Mouse (Mus musculus) v-Abl transformed pro-B cells (cell line): ENCODE data around the gene Krtdap.
"Not testable (repeated sequence)": the region's sequence is repeated elsewhere in the genome, so short reads cannot be mapped to it uniquely, and the experiment has no call there.

Source experiments
- in situ Hi-C, 2 experiments: fragments of 400-800 bp; cut with MboI; formaldehyde crosslinking; loops; one replicate each; pipeline ENCODE4 v1.15.1; 2025; ENCODE audit not compliant: unreplicated experiment in 2 of 2

Gene Krtdap

GRCm38 (mm10) chr7:30787377-30788022, at the start of gene Krtdap:
Krtdap (plus strand) TSS chr7:30787896.
- in situ Hi-C loops, result no loop called here

GRCm38 (mm10) chr7:30742570-30742969, 45.1 kb upstream of the Krtdap start:
- in situ Hi-C loops, result not testable (repeated sequence)

GRCm38 (mm10) chr7:30743617-30744016, 44.1 kb upstream of the Krtdap start, which contains the start of gene Gapdhs:
Gapdhs (minus strand) TSS chr7:30743681.
- in situ Hi-C loops, result not testable (repeated sequence)

DNA sequence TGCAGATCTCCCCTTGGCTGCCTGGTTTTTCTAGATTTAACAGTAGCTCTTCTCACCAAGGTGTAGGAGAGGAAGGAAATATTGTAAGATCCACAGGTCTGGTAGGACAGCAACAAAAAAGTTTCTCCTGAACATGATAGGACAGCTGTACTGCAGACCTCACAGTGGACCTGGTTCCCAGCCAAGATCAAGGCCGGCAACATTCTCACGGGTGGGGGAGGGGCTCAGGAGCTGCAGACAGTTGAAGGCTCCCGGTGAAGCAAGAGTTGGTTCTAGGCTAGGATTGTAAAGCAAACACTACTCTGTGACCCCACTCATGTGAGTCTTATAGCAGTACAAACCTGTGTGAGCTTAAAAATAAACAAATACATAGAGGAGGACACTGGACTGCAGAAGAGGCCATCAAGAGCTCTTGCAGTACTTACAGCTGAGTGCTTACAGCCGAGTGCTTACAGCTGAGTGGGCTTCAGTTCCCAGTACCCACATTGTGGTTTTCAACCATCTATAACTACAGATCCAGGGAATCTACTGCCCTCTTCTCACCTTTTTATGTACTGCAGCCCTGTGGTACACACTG, 43.6 kb upstream of the Krtdap start:
- in situ Hi-C loops, result no loop called here

GRCm38 (mm10) chr7:30747525-30748204, 40.0 kb upstream of the Krtdap start:
- in situ Hi-C loops, result no loop called here

- in situ Hi-C loops, result loop anchor here in 1 of 2 experiments (25.0 kb wide), 1 partner anchor 88 kb away; the partner anchor contains the start of genes Haus5, Pmis2 and Rbm42
These were observed 37.7 kb upstream of the Krtdap start for GRCm38 (mm10) chr7:30749824-30750606.

GRCm38 (mm10) chr7:30751086-30751669, 36.5 kb upstream of the Krtdap start, which contains the start of gene Sbsn:
Sbsn (plus strand) TSS chr7:30751471.
- in situ Hi-C loops, result loop anchor here in 1 of 2 experiments (25.0 kb wide), 1 partner anchor 89 kb away; the partner anchor contains the start of genes Haus5, Pmis2 and Rbm42

DNA sequence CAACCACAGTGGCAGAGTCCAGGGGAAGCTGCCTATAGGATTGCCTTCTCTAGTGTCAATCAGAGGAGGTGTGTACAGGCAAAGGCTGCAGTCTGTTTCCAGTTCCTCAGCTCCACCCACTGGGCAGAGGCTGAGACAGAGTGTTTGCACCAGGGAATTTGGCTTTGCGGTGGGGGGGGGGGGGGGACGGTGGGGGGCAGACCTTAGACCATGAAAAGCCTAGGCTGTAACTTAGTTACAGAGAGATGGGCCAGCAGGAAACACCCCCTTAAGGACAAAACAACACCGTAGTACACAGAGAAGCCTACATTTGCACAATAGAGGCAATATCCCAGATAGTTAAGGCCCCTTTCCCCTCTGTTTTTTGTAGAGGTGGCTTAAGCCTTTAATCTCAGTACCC, 30.7 kb upstream of the Krtdap start:
- in situ Hi-C loops, result loop anchor here in 1 of 2 experiments (25.0 kb wide), 1 partner anchor 95 kb away; the partner anchor contains the start of genes Haus5, Pmis2 and Rbm42

DNA sequence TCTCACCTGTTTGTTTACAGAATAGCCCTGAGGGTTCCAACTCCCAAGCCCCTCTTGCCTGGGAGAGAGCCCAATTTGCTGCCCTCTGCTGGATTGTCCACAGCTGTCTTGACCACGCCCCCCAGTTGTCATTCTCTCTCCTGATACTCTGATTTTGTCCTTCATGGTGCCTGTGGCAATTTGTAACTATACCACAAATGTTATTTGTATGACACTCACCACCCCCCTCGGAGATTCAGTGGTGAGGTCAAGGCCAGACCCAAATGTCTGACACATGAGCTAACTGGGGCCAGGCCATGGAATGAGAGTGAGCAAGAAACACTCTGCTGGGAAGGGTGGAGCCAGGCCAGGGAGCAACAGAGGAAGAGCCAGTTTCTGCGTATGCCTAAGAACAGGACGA, 28.8 kb upstream of the Krtdap start:
- in situ Hi-C loops, result loop anchor here in 1 of 2 experiments (25.0 kb wide), 1 partner anchor 97 kb away; the partner anchor contains the start of genes Haus5, Pmis2 and Rbm42

GRCm38 (mm10) chr7:30761769-30762352, 25.8 kb upstream of the Krtdap start:
- in situ Hi-C loops, result loop anchor here (5.0 to 25.0 kb wide), 2 partner anchors 95 to 100 kb away; partner anchors contain the start of genes Haus5 (in 1 of the 2), Pmis2 (in 1 of the 2) and Rbm42 (in 1 of the 2)

- in situ Hi-C loops, result loop anchor here (5.0 to 25.0 kb wide), 2 partner anchors 96 to 101 kb away; partner anchors contain the start of genes Haus5 (in 1 of the 2), Pmis2 (in 1 of the 2) and Rbm42 (in 1 of the 2)
These were observed 24.2 kb upstream of the Krtdap start, which contains the start of gene Dmkn for GRCm38 (mm10) chr7:30763456-30763855. Dmkn (plus strand) TSS chr7:30763756.

DNA sequence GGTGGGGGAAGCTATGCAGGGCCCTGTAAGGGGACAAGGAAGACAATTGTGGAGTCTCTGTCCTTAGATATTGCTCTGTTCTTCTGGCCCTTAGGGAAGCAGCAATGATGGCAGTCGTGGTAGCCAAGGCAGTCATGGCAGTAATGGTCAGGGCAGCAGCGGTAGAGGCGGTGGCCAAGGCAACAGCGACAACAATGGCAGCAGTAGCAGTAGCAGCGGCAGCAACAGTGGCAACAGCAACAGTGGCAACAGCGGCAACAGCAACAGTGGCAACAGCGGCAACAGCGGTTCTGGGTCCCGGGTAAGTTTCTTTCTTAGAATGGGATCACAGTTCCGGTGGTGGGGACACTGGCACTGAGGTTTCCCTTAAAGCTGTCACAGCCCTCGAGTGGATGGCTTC, 22.5 kb upstream of the Krtdap start:
- in situ Hi-C loops, result loop anchor here in 1 of 2 experiments (25.0 kb wide), 1 partner anchor 103 kb away; the partner anchor contains the start of genes Haus5, Pmis2 and Rbm42

GRCm38 (mm10) chr7:30766408-30766807, 21.3 kb upstream of the Krtdap start:
- in situ Hi-C loops, result loop anchor here in 1 of 2 experiments (25.0 kb wide), 1 partner anchor 104 kb away; the partner anchor contains the start of genes Haus5, Pmis2 and Rbm42

DNA sequence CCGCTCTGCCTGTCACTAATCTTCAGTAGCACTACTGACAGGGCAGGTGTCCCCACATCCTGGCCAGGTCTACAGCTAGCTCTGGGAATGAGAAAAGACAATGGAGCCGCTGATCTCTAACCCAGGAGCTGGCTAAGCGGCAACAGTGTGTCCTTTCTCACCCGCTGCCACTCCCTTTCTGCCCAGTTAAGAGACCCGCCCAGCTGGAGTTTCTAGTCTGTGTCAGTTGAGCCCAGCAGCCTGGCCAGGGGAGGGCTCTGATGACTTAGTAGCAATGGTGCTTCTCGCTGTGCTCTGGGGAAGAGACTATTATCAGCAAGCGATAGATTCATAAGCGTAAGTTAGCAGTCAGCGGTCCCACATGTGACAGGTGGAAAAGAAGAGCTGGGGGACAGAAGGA, 18.5 kb upstream of the Krtdap start:
- in situ Hi-C loops, result loop anchor here in 1 of 2 experiments (25.0 kb wide), 1 partner anchor 107 kb away; the partner anchor contains the start of genes Haus5, Pmis2 and Rbm42

DNA sequence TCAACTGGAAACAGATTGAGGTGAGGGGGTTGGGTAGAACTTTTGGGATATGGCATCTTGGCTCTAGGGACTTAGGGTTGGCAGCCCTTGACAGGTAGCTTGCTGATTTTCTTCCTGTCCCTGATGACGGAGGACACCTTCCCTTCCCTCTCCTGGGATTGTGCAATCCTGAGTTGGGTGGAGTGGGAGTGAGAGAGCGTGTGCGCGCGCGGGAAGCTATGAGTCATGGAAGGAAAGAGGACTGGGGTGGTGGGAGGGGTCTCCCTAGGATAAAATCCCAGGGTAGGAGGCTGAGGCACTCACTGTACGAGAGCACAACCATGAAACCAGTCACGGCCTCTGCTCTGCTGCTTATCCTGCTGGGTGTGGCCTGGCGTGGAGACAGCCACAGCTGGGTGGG, 11.6 kb upstream of the Krtdap start:
- in situ Hi-C loops, result no loop called here

DNA sequence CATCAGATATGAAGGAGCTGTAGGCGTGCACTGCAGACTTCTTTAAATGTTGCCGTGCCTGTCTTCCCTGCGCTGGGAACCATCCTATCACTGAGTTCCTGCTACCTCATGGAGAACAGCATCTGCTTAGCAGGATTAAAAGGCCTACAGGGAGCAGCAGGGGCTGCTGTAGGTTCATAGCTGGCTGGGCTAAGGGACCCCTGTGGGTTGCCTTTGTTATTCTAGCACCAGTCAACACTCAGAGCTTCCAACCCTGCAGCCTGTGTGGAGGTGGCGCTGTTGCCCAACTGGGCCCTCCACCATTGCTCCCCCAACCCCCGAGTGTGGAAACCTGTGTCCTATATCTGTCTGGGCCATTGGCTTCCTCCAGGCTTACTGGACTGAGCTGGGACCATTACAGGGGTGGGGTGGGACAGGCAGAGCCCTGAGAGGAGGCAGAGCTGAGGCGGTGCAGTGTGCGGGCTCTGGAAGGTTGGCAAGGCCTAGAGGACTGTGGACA, 10.6 kb upstream of the Krtdap start:
- in situ Hi-C loops, result no loop called here

GRCm38 (mm10) chr7:30777911-30778310, 9.8 kb upstream of the Krtdap start:
- in situ Hi-C loops, result no loop called here

- in situ Hi-C loops, result no loop called here
These were observed 5.9 kb upstream of the Krtdap start for GRCm38 (mm10) chr7:30781792-30782191.

- in situ Hi-C loops, result no loop called here
These were observed 5.0 kb upstream of the Krtdap start for GRCm38 (mm10) chr7:30782658-30783057.
